Mouse (Mus musculus) embryonic facial prominence, embryonic 15.5 days (tissue): ENCODE data around the gene Specc1. TPM values are rescaled to one million over a fixed set of nuclear protein-coding genes. Genes with fewer than 3 reads are reported as not detected.
A peak's percentile ranks its signal among the peaks of the same experiment; 100 is the strongest.

Experiments used
- ATAC-seq: fragments of 200-750 bp; cut with Nextera tagmentation; 2 replicates; pipeline ENCODE4 v1.8.0; 2017; ENCODE audit warnings: low read depth, moderate TSS enrichment; ENCODE audit not compliant: insufficient number of reproducible peaks, low FRiP score, low TSS enrichment
- H3K27ac ChIP-seq: fragments of 300-500 bp; sonication (generic); replicated peaks from 2 replicates; pipeline ENCODE4 v1.5.1; 2015; ENCODE audit warnings: mild to moderate bottlenecking, inconsistent platforms
- H3K27me3 ChIP-seq: fragments of 300-500 bp; sonication (generic); 2 replicates; pipeline ENCODE4 v1.6.1; 2015; ENCODE audit warnings: inconsistent platforms
- H3K36me3 ChIP-seq: fragments of 300-500 bp; sonication (generic); 2 replicates; pipeline ENCODE4 v1.6.1; 2015; ENCODE audit warnings: mild to moderate bottlenecking, inconsistent platforms
- H3K4me1 ChIP-seq: fragments of 300-500 bp; sonication (generic); 2 replicates; pipeline ENCODE4 v1.6.1; 2015; ENCODE audit warnings: inconsistent platforms
- H3K4me2 ChIP-seq: fragments of 300-500 bp; sonication (generic); replicated peaks from 2 replicates; pipeline ENCODE4 v1.6.1; 2015; ENCODE audit warnings: mild to moderate bottlenecking, inconsistent platforms
- H3K4me3 ChIP-seq: fragments of 300-500 bp; sonication (generic); replicated peaks from 2 replicates; pipeline ENCODE4 v1.5.1; 2015; ENCODE audit warnings: mild to moderate bottlenecking, inconsistent platforms
- H3K9ac ChIP-seq: fragments of 300-500 bp; sonication (generic); 2 replicates; pipeline ENCODE4 v1.6.1; 2015; ENCODE audit warnings: inconsistent platforms
- H3K9me3 ChIP-seq: fragments of 300-500 bp; sonication (generic); replicated peaks from 2 replicates; pipeline ENCODE4 v1.6.1; 2016; ENCODE audit warnings: inconsistent platforms
- WGBS: fragments of 180-500 bp; shearing (Covaris S2); methylation state at CpG from one replicate; pipeline ENCODE4 v1.1.7; 2015; 5-methylcytosine and 5-hydroxymethylcytosine counted together
- polyA plus RNA-seq: library from polyadenylated mRNA; unstranded; fragments of >200 nt; fragmentation: Nextera tagmentation; extraction: Ambion mirVana; gene quantifications from 2 replicates; pipeline ENCODE4 v1.2.1, GENCODE M21; 2015

The Specc1 gene
- polyA plus RNA-seq, 1 experiment from 2014 or later, result 10.8 TPM

DNA sequence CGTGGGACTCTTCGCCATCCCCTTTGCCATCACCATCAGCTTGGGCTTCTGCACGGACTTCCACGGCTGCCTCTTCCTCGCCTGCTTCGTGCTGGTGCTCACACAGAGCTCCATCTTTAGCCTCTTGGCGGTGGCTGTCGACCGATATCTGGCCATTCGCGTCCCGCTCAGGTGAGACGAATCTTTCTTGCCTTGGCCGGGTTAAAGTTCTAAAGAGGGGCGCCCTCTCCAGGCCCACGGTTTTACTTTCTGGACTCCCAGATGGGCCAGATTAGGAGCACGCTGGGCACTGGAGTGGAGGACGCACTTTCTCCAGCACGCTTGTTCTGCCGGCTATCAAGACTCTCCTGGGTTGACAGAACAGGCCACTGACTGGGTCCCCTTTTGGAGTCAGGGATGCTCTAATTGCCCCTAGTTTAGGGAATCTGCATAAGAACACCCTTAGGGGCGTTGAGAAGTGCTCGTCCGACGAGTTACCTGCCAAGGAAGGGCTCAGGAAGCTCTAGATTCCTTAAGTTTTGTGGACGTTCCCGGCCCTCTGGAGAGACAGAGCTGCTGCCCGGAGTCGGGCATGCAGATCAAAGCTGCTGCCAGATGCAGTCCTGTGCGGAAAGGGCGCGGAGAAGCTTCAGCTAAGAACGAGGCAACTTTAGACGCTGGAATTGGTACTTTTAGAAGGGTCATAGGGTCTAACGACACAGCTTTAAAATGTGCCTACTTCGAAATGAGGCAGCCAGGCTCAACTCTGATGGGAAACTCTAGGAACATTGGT, 292.9 kb downstream of the Specc1 start:
- H3K4me3 ChIP-seq, result peak overlapping the region; percentile 73
- peaks cover 49% of the 10 kb centered on the region for H3K4me1 ChIP-seq
- peak overlapping the region; percentile 99 for H3K4me2 ChIP-seq
- 2% methylated on average over 35 of the region's 35 CpGs for WGBS
- no peaks in the 10 kb centered on the region for H3K27me3 ChIP-seq
- H3K36me3 ChIP-seq, result no peaks in the 10 kb centered on the region
- no peaks in the 10 kb centered on the region for H3K9me3 ChIP-seq
- ATAC-seq, result peak; percentile 3; the same call in 1 of the 2 replicates
- H3K9ac ChIP-seq, result peak overlapping the region; percentile 63
- peak overlapping the region; percentile 51 for H3K27ac ChIP-seq

DNA sequence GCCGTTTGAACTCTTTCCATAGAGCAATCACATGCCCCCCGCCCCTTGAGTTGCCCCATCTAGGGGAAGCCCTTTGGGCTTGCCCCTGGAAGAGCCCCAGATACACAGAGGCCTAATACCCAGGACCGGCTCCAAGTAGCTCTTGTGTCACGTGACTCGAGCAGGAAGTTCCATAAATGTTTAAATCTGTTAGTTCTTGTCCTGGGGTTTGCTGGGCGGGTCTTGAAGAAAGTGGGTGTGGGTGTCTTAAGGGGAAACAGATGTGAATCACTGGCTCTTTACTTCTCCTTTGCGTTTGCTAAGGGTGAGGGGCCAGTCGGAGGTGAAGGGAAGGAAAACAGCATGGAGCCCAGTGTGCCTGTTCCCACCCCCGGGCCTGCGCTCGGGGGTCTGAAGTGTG, 294.5 kb downstream of the Specc1 start:
- peak overlapping the region; percentile 73 for H3K4me3 ChIP-seq
- H3K27ac ChIP-seq, result peak overlapping the region; percentile 71; the same call in 1 of the 2 replicates
- peak overlapping the region; percentile 99 for H3K4me2 ChIP-seq
- H3K27me3 ChIP-seq, result no peaks in the 10 kb centered on the region
- WGBS, result 13% methylated on average over 11 of the region's 11 CpGs
- no peak overlapping the region for H3K9ac ChIP-seq
- no peaks in the 10 kb centered on the region for H3K9me3 ChIP-seq
- no peaks in the 10 kb centered on the region for H3K36me3 ChIP-seq
- ATAC-seq, result peak; percentile 74
- H3K4me1 ChIP-seq, result peaks cover 49% of the 10 kb centered on the region

DNA sequence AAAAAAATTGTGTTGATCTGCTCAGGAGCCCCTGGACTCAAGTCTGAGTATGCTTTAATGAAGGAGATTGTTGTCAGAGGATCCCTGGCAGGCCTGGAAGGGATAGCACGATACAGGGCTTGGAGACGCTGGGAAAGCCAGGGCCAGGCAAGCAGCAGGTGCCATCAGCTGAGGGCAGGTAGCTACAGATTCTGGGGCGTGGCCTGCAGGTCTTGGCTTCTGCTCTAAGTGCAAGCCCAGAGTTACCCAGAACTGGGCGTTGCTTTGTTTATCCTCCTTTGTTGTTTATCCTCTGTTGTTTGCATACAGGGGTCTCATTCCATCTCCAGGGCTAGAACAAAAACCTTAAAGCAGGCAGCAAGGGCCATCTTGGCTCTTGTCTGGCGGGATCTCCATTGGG, 296.8 kb downstream of the Specc1 start:
- peaks cover 45% of the 10 kb centered on the region for H3K4me1 ChIP-seq
- H3K4me3 ChIP-seq, result no peak overlapping the region
- WGBS, result 57% methylated on average over 5 of the region's 5 CpGs
- no peak overlapping the region for H3K4me2 ChIP-seq
- H3K27me3 ChIP-seq, result no peaks in the 10 kb centered on the region
- no peaks in the 10 kb centered on the region for H3K9me3 ChIP-seq
- no peak for ATAC-seq
- no peaks in the 10 kb centered on the region for H3K36me3 ChIP-seq
- no peak overlapping the region for H3K9ac ChIP-seq
- peak overlapping the region; percentile 48; the same call in 1 of the 2 replicates for H3K27ac ChIP-seq

DNA sequence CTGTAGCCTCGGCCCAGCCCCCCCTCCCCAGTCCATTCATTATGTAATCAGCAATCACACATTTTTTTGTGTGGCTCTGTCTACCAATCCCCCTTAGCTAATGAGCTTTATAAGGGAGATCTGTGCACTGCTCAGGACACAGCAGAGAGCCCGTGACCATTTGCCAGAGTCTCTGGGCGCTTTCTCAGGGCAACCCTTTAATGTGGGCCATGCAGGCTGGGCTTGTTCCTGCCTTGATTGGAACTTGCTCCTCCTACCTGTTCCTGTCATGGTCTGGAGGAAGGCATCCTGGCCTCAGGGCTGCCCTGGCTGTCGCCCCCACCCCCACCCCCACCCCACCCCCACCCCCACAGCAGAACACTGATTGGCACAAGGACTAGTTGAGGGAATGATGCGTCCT, 302.7 kb downstream of the Specc1 start:
- no peaks in the 10 kb centered on the region for H3K27me3 ChIP-seq
- H3K4me2 ChIP-seq, result no peak overlapping the region
- peaks cover 4% of the 10 kb centered on the region; the same call in 1 of the 2 replicates for H3K4me1 ChIP-seq
- H3K4me3 ChIP-seq, result no peak overlapping the region
- no peak overlapping the region for H3K27ac ChIP-seq
- H3K9ac ChIP-seq, result no peak overlapping the region
- no peaks in the 10 kb centered on the region for H3K9me3 ChIP-seq
- no peak for ATAC-seq
- WGBS, result 47% methylated on average over 5 of the region's 5 CpGs
- no peaks in the 10 kb centered on the region for H3K36me3 ChIP-seq

DNA sequence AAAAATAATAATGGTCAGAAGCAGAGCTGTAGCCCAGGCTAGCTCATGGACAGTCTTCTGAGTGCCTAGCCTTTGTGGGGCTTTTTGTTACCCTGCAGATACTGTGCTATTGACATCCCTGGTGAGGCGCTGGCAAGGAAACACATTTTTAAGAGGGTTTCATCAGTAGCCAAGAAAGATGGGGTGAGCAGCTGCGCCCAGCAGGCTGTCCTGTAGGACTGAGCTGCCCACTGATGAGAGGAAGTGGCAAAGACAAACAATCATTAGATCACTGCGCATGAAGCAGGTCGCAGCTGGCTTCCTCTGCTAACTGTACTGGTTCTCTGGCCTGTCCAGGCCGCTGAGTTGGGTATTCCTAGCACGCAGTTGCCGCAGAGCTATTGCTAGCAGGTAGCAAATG, 307.0 kb downstream of the Specc1 start:
- ATAC-seq, result no peak
- H3K9ac ChIP-seq, result no peak overlapping the region
- no peaks in the 10 kb centered on the region for H3K9me3 ChIP-seq
- peaks cover 4% of the 10 kb centered on the region; the same call in 1 of the 2 replicates for H3K36me3 ChIP-seq
- no peak overlapping the region for H3K27ac ChIP-seq
- peaks cover 4% of the 10 kb centered on the region; the same call in 1 of the 2 replicates for H3K4me1 ChIP-seq
- WGBS, result 82% methylated on average over 7 of the region's 7 CpGs
- H3K4me3 ChIP-seq, result no peak overlapping the region
- no peaks in the 10 kb centered on the region for H3K27me3 ChIP-seq
- H3K4me2 ChIP-seq, result no peak overlapping the region

DNA sequence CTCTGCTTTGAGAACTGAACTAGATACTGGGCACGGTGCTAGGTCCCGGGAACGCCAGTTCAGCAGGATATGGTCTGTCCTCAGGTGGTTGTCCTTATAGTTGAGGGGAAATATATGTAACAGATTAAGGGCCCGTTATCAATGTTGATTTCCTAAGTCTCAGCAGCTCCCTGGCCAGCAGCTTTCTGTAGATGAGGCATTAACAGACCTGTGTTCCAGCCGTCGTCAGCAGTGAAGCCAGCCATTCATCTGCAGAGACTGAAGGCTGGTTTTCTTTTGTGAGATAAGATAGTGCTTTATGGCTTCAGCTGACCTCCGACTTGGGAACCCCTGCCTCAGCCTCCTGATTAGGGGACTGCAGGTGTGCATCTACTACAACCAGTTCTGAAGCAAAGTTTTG, 307.5 kb downstream of the Specc1 start:
- H3K9ac ChIP-seq, result no peak overlapping the region
- ATAC-seq, result no peak
- H3K9me3 ChIP-seq, result no peaks in the 10 kb centered on the region
- H3K27me3 ChIP-seq, result no peaks in the 10 kb centered on the region
- H3K27ac ChIP-seq, result no peak overlapping the region
- 74% methylated on average over 7 of the region's 7 CpGs for WGBS
- no peak overlapping the region for H3K4me3 ChIP-seq
- H3K4me1 ChIP-seq, result peaks cover 4% of the 10 kb centered on the region; the same call in 1 of the 2 replicates
- no peak overlapping the region for H3K4me2 ChIP-seq
- H3K36me3 ChIP-seq, result peaks cover 4% of the 10 kb centered on the region; the same call in 1 of the 2 replicates

DNA sequence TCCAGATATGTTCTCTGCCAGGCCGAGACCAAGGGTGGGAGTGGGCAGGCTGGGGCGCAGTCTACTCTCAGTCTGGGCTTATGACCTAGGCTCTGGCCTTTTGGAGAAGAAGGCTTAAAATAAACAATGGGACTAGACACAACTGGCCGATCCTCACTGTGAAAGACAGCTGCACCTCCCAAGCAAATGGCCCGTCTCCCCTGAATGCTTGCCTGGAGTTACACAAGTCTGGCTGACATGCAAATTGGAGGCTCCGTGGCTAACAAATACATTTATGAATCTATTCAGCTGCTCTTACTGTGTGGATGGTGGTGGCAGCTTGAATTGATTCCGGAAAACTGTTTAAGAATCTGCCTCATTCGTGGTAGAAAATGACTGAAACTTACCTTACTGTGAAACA, 309.1 kb downstream of the Specc1 start:
- Histone ChIP-seq H3K4me3 (no peak overlapping the region), H3K27ac (no peak overlapping the region), H3K4me1 (peaks cover 8% of the 10 kb centered on the region; the same call in 1 of the 2 replicates), H3K4me2 (no peak overlapping the region), H3K27me3 (no peaks in the 10 kb centered on the region), H3K9me3 (no peaks in the 10 kb centered on the region), H3K36me3 (peaks cover 4% of the 10 kb centered on the region; the same call in 1 of the 2 replicates), H3K9ac (no peak overlapping the region)
- WGBS, result 72% methylated on average over 7 of the region's 7 CpGs
- ATAC-seq, result no peak

DNA sequence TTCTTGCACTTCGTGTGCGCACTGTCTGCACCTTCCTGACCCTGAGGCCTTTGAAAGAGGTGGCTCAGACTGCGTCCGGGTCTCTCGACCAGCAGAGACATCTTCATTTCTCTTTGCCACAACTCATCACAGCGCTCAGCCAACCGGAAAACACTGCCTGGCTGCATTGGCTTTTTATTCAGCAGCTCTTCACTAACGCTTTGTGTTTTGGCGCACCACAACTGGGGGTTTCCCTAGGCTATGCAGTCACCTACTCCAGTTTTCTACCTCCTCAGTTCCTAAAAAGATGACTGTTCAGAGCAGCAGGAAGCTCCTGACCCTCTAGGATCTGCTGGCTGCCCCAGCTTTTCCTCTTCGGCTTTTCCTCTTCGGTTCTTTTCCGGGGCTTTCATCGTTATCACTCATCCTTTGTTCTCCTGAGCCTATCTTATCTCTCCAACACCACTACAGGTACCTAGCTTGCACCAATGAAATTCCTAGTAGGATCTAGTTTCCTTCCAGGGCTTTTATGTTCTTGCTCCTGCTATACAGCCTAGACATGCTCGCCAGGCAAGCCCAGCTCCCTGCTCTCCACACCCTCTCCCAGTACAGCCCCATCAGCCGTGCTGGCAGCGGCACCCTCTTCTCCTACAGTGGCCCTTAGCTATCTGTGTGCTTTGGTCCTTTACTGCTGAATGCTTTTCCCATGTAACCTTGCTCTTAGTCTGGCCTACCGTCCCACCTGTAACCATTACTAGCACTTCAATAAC, 310.1 kb downstream of the Specc1 start:
- Histone ChIP-seq H3K27ac (no peak overlapping the region), H3K4me1 (peaks cover 8% of the 10 kb centered on the region; the same call in 1 of the 2 replicates), H3K9ac (no peak overlapping the region), H3K36me3 (peaks cover 4% of the 10 kb centered on the region; the same call in 1 of the 2 replicates), H3K4me3 (no peak overlapping the region), H3K4me2 (no peak overlapping the region), H3K27me3 (no peaks in the 10 kb centered on the region), H3K9me3 (no peaks in the 10 kb centered on the region)
- no peak for ATAC-seq
- WGBS, result 64% methylated on average over 17 of the region's 17 CpGs

DNA sequence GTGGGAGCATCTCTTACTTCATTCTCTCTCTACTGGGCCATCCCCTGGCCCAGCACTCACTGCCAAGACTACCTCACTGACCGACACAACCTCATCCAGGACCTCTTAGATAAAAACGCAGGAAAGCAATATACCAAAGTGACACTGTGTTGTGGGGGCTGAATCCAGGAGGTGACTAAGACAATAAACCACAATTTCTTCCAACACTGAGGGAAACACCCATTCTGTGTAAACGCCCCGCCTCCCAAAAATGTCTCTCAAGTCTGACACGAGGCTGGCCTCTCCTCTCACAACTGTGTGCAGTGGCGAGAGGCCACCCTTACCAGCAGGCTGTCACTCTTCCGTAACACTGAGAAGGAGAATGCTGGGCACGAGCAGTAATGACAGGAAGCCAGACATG, 311.8 kb downstream of the Specc1 start:
- 68% methylated on average over 8 of the region's 8 CpGs for WGBS
- Histone ChIP-seq H3K9me3 (no peaks in the 10 kb centered on the region), H3K27me3 (no peaks in the 10 kb centered on the region), H3K4me3 (no peak overlapping the region), H3K27ac (no peak overlapping the region), H3K36me3 (peaks cover 4% of the 10 kb centered on the region; the same call in 1 of the 2 replicates), H3K9ac (no peak overlapping the region), H3K4me1 (peaks cover 8% of the 10 kb centered on the region; the same call in 1 of the 2 replicates), H3K4me2 (no peak overlapping the region)
- ATAC-seq, result no peak

DNA sequence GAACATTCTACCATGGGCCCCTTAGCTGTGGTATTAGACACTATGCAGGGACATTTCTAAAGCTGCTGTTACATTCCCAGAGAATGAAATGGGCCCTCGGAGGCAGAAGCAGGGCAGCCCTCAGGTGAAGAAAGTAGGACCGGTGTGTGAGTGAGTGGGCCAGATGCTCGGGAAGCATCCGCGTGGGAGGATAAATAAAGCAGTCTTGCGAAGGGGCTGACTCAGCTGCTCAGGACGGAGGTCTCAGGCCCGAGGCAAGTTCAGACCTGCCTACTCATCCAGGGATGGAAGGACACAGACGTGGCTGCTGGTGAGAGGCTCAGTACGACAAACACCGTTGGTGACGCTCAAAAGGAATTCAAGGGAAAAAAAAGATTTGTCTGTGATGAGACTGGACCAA, 312.5 kb downstream of the Specc1 start:
- Histone ChIP-seq H3K4me2 (no peak overlapping the region), H3K4me1 (peaks cover 8% of the 10 kb centered on the region; the same call in 1 of the 2 replicates), H3K9ac (no peak overlapping the region), H3K4me3 (no peak overlapping the region), H3K36me3 (peaks cover 4% of the 10 kb centered on the region; the same call in 1 of the 2 replicates), H3K27me3 (no peaks in the 10 kb centered on the region), H3K27ac (no peak overlapping the region), H3K9me3 (no peaks in the 10 kb centered on the region)
- WGBS, result 57% methylated on average over 12 of the region's 12 CpGs
- no peak for ATAC-seq

DNA sequence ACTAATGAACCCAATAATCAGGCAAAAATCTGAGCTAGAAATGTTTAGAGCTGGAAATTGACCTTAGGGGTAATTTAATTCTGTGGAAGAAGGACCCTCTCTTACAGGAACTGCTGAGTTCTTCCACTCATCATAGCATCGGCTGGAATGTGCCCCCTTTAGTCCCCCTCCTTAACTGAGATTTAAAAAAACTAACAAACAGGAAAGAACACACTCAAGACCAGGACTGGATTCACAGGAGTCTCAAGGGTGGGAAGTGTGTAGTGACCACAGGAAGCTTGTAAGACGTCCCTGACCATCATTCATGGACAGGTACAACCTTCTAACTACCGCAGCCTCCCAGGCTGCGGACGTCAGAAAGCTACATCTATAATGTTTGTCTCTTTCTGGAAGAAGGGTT, 314.3 kb downstream of the Specc1 start:
- Histone ChIP-seq H3K27me3 (no peaks in the 10 kb centered on the region), H3K4me3 (no peak overlapping the region), H3K9me3 (no peaks in the 10 kb centered on the region), H3K27ac (no peak overlapping the region), H3K4me2 (no peak overlapping the region), H3K9ac (no peak overlapping the region), H3K36me3 (peaks cover 4% of the 10 kb centered on the region; the same call in 1 of the 2 replicates), H3K4me1 (peaks cover 8% of the 10 kb centered on the region; the same call in 1 of the 2 replicates)
- ATAC-seq, result no peak
- 44% methylated on average over 5 of the region's 5 CpGs for WGBS
